Mouse (Mus musculus) hindbrain, embryonic 11.5 days (tissue): ENCODE measurements around the gene Fpr3. TPM values are rescaled to one million over a fixed set of nuclear protein-coding genes. Genes with fewer than 3 reads are reported as not detected.
"Not testable (repeated sequence)": the region's sequence is repeated elsewhere in the genome, so short reads cannot be mapped to it uniquely, and the experiment has no call there.

ENCODE experiments used
- ATAC-seq: fragments of 200-750 bp; cut with Nextera tagmentation; 2 replicates; pipeline ENCODE4 v1.8.0; 2017; ENCODE audit warnings: mild to moderate bottlenecking, moderate TSS enrichment, moderate library complexity; ENCODE audit not compliant: low FRiP score
- DNase-seq: peaks from one replicate; pipeline ENCODE4 v3.0.0-alpha.2; 2015; ENCODE audit warnings: low spot score
- H3K27ac ChIP-seq: fragments of 300-500 bp; sonication (generic); 2 replicates; pipeline ENCODE4 v1.5.1; 2014; ENCODE audit warnings: mild to moderate bottlenecking, low read depth, low read length
- H3K27me3 ChIP-seq: fragments of 300-500 bp; sonication (generic); 2 replicates; pipeline ENCODE4 v1.6.1; 2014; ENCODE audit warnings: mild to moderate bottlenecking, low read length, moderate library complexity, mixed read lengths; ENCODE audit not compliant: control insufficient read depth, insufficient read depth
- H3K36me3 ChIP-seq: fragments of 300-500 bp; sonication (generic); 2 replicates; pipeline ENCODE4 v1.6.1; 2014; ENCODE audit warnings: mild to moderate bottlenecking, low read length, moderate library complexity, mixed read lengths; ENCODE audit not compliant: control insufficient read depth, insufficient read depth
- H3K4me1 ChIP-seq: fragments of 300-500 bp; sonication (generic); replicated peaks from 2 replicates; pipeline ENCODE4 v1.6.1; 2014; ENCODE audit warnings: low read length, mixed read lengths; ENCODE audit not compliant: control insufficient read depth, insufficient read depth
- H3K4me2 ChIP-seq: fragments of 300-500 bp; sonication (generic); replicated peaks from 2 replicates; pipeline ENCODE4 v1.6.1; 2014; ENCODE audit warnings: mild to moderate bottlenecking, low read depth, low read length
- H3K4me3 ChIP-seq: fragments of 300-500 bp; sonication (generic); 2 replicates; pipeline ENCODE4 v1.5.1; 2014; ENCODE audit warnings: low read depth, low read length
- H3K9ac ChIP-seq: fragments of 300-500 bp; sonication (generic); 2 replicates; pipeline ENCODE4 v1.6.1; 2014; ENCODE audit warnings: low read depth, low read length
- H3K9me3 ChIP-seq: fragments of 300-500 bp; sonication (generic); 2 replicates; pipeline ENCODE4 v1.6.1; 2016; ENCODE audit warnings: low read length; ENCODE audit not compliant: control insufficient read depth
- WGBS: fragments of 180-500 bp; shearing (Covaris S2); extraction: QIAGEN DNeasy Blood & Tissue Kit; methylation state at CpG from one replicate; pipeline ENCODE4 v1.1.7; 2014; 5-methylcytosine and 5-hydroxymethylcytosine counted together
- polyA plus RNA-seq: library from polyadenylated mRNA; unstranded; fragments of >200 nt; fragmentation: Nextera tagmentation; extraction: Ambion mirVana; gene quantifications from 2 replicates; pipeline ENCODE4 v1.2.1, GENCODE M21; 2014

The Fpr3 gene
- polyA plus RNA-seq, 1 experiment from 2014 or later = not detected

DNA sequence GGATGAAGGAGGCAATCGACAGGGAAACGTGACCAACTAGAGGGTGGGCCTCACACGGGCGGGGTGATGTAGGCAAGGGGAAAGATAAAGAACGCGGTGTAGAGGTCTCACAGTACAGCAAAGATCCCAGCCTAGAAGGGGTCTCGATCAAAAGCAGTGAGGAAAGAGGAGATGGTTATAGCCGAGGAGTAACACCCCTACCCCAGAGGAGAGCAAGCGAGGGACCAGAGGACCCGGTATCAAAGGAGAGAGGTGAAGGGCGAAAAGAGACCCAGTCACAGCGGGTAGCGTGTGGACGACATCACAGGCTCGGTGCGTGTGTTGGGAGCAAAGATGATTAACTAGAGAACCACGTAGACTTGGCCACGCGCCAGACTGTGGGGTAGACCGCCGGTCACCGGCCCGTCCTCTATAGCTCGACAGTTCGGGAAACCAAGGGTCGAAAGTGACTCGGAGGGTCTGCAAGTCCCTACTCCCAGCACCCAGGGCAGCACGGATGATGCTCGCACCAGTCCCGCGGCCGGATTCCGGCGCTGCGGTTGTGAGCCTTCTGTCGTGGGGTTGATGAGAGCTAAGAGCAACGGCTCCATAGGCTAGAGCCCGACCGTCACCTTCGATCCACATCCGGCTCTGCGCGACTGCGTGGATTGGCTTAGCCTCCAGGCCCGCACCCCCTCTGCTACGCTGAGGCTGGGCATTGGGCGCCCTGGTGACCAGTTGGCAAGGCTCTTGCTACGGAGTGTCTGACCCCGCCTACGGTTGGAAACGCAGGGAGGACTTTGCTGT is 22.2 kb downstream of the Fpr3 start:
- Histone ChIP-seq H3K27ac (no peak overlapping the region), H3K4me2 (peak overlapping the region; percentile 54), H3K36me3 (no peaks in the 10 kb centered on the region), H3K9me3 (no peaks in the 10 kb centered on the region), H3K9ac (peak overlapping the region; percentile 55), H3K27me3 (no peaks in the 10 kb centered on the region), H3K4me3 (peak overlapping the region; percentile 37), H3K4me1 (no peaks in the 10 kb centered on the region)
- peak; percentile 85 for DNase-seq
- peak; percentile 99 for ATAC-seq
- 20% methylated on average over 51 of the region's 51 CpGs for WGBS

DNA sequence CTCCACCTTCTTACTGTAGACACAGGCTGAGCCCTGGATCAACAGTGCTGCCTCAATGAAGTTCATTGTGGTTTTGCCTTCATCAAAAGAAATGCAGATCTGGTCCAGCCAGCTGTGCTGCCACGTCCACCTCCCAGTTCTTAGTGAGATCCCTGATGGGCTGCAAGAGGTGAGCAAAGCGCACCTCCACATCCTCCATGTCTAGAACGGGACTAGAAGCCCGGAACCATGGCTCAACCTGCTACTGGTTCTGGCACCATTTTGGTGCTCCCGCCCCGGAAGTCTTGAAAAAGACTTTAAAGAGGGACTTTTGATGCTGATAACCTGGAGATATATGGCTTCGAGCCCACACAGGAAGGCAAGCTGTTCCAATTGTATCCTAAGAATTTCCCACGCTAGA is 25.0 kb downstream of the Fpr3 start:
- not testable (repeated sequence) for H3K4me3 ChIP-seq, H3K27ac ChIP-seq, H3K4me1 ChIP-seq, DNase-seq, H3K4me2 ChIP-seq, H3K9ac ChIP-seq, H3K9me3 ChIP-seq, H3K27me3 ChIP-seq, ATAC-seq, H3K36me3 ChIP-seq
- 89% methylated on average over 8 of the region's 8 CpGs for WGBS

- 91% methylated on average over 1 of the region's 1 CpGs for WGBS
- no peaks in the 10 kb centered on the region for H3K36me3 ChIP-seq
Observed at GRCm38 (mm10) chr17:17917376-17917775, 29.7 kb downstream of the Fpr3 start.

GRCm38 (mm10) chr17:17917782-17918181 is 30.1 kb downstream of the Fpr3 start:
- Histone ChIP-seq H3K36me3 (no peaks in the 10 kb centered on the region), H3K9me3 (no peaks in the 10 kb centered on the region), H3K9ac (no peak overlapping the region), H3K4me2 (no peak overlapping the region), H3K4me1 (no peaks in the 10 kb centered on the region), H3K4me3 (no peak overlapping the region), H3K27ac (no peak overlapping the region), H3K27me3 (no peaks in the 10 kb centered on the region)
- ATAC-seq = no peak
- DNase-seq = no peak

More at GRCm38 (mm10) chr17:17917376-17917775, 29.7 kb downstream of the Fpr3 start:
- no peaks in the 10 kb centered on the region for H3K27me3 ChIP-seq
- no peak for ATAC-seq
- no peak for DNase-seq
- H3K4me3 ChIP-seq = no peak overlapping the region
- H3K9me3 ChIP-seq = no peaks in the 10 kb centered on the region
- H3K4me1 ChIP-seq = no peaks in the 10 kb centered on the region
- no peak overlapping the region for H3K9ac ChIP-seq
- no peak overlapping the region for H3K27ac ChIP-seq
- no peak overlapping the region for H3K4me2 ChIP-seq

DNA sequence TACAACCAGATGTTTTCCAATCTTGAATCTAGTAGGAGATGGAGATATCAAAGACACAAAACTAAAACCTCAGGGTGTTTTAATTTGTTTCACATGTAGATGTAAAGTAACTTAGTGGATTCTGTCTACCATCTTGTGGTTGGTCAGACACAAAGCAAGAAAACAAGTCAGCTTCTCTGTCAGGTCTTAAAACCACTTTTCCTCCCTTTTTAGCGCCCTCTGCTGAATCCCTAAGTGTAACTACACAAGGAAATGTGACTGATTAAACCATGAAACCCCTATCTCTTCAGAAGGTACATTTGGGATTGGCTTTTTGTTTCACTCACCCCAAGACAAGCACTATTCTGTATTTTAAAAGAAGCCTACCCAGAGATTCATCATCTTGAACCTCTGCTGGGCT is 85.8 kb downstream of the Fpr3 start:
- no peak for ATAC-seq
- H3K27me3 ChIP-seq = no peaks in the 10 kb centered on the region
- H3K4me3 ChIP-seq = no peak overlapping the region
- H3K4me2 ChIP-seq = no peak overlapping the region
- 6% methylated on average over 1 of the region's 1 CpGs for WGBS
- no peaks in the 10 kb centered on the region for H3K4me1 ChIP-seq
- DNase-seq = peak; percentile 0
- H3K36me3 ChIP-seq = no peaks in the 10 kb centered on the region
- no peak overlapping the region for H3K27ac ChIP-seq
- no peak overlapping the region for H3K9ac ChIP-seq
- no peaks in the 10 kb centered on the region for H3K9me3 ChIP-seq

DNA sequence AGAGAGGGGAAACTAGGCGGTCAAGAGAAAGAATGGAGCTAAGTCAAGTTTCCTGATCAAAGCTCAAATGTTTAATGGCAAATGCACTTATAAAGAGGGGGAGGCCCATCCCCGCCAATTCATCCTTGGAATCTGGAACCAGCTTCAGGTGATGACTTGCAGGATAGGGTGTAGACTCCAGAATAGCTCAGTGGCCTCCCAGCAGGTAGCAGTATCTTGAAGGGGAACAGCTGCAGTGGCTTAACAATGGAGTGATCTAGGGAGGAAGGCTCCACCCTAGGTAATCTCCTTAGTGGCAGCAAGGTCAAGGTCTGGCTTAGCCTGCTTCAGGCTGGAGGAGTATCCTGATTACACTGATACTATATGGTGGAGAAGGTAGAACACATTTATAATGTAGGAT is 93.6 kb downstream of the Fpr3 start:
- H3K4me3 ChIP-seq, H3K4me2 ChIP-seq, H3K4me1 ChIP-seq, H3K36me3 ChIP-seq, DNase-seq, H3K9ac ChIP-seq, ATAC-seq, H3K9me3 ChIP-seq, H3K27ac ChIP-seq, H3K27me3 ChIP-seq: not testable (repeated sequence)
- 80% methylated on average over 2 of the region's 2 CpGs for WGBS

DNA sequence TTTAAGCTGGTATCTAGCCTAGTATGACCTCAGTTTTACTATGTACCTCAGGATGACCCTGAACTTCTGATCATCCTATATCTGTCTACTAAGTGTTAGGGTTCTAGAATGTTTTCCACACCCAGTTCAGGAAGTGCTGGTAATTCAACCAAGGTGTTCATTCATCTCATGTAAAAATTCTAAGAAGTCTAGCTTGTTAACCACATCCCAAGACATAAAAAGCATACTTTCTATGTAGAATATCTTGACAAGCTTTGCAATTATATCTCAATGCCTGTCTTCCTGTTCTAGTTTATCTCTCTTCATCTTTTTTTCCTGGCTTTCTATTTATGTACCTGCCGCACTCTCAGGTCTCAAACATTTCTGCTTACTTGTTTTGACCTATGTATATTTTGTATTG is 117.1 kb downstream of the Fpr3 start:
- ATAC-seq = no peak
- no peak overlapping the region for H3K9ac ChIP-seq
- H3K4me3 ChIP-seq = no peak overlapping the region
- H3K4me2 ChIP-seq = no peak overlapping the region
- H3K27me3 ChIP-seq = no peaks in the 10 kb centered on the region
- H3K27ac ChIP-seq = no peak overlapping the region
- no peaks in the 10 kb centered on the region; the same call in 1 of the 2 replicates for H3K9me3 ChIP-seq
- no peaks in the 10 kb centered on the region for H3K36me3 ChIP-seq
- DNase-seq = no peak
- no peaks in the 10 kb centered on the region for H3K4me1 ChIP-seq
- 85% methylated on average over 1 of the region's 1 CpGs for WGBS

Other genes starting within 250 kb of the Fpr3 start
- gene Vmn2r90, start 184.1 kb upstream of the Fpr3 start, polyA plus RNA-seq = not detected in 2 replicates
- gene Spaca6, start 60.7 kb upstream of the Fpr3 start, polyA plus RNA-seq = 21.8 and 35.4 TPM in 2 replicates
- 1.2 and 2.6 TPM in 2 replicates for gene Has1, start 32.6 kb upstream of the Fpr3 start, polyA plus RNA-seq
- 0.17 and 0.25 TPM in 2 replicates for gene Fpr1, start 3.9 kb upstream of the Fpr3 start, polyA plus RNA-seq
- gene Fpr2, start within 50 bp of the Fpr3 start, polyA plus RNA-seq = not detected in 2 replicates
- gene Fpr-rs4, start 133.9 kb downstream of the Fpr3 start, polyA plus RNA-seq = not detected in 2 replicates
- not detected in 2 replicates for gene Vmn2r124, start 161.6 kb downstream of the Fpr3 start, polyA plus RNA-seq
- gene Vmn2r91, start 197.2 kb downstream of the Fpr3 start, polyA plus RNA-seq = not detected in 2 replicates